Mouse (Mus musculus) MEL (cell line): ENCODE data around the gene Egfem1.

Source experiments
- EP300 ChIP-seq, 2 experiments: IDR thresholded peaks; 2 replicates each; pipeline ENCODE4 v1.6.1; 2011; ENCODE audit warnings: improper control_type of control experiment in 2 of 2, low read length in 2 of 2, low read depth in 1 of 2, mild to moderate bottlenecking in 1 of 2
- POLR2A ChIP-seq, 2 experiments: IDR thresholded peaks; 2 replicates each; pipeline ENCODE4 v1.6.1; 2011 to 2012; ENCODE audit warnings: low read length in 2 of 2, mild to moderate bottlenecking in 2 of 2, control low read depth in 1 of 2, improper control_type of control experiment in 1 of 2, low read depth in 1 of 2, moderate library complexity in 1 of 2; ENCODE audit not compliant: control insufficient read depth in 1 of 2, insufficient read depth in 1 of 2, poor library complexity in 1 of 2
- TCF12 ChIP-seq: IDR thresholded peaks from 2 replicates; pipeline ENCODE4 v1.6.1; 2014; ENCODE audit warnings: low read depth, mild to moderate bottlenecking, inconsistent platforms, low read length, improper control_type of control experiment, moderate library complexity

DNA sequence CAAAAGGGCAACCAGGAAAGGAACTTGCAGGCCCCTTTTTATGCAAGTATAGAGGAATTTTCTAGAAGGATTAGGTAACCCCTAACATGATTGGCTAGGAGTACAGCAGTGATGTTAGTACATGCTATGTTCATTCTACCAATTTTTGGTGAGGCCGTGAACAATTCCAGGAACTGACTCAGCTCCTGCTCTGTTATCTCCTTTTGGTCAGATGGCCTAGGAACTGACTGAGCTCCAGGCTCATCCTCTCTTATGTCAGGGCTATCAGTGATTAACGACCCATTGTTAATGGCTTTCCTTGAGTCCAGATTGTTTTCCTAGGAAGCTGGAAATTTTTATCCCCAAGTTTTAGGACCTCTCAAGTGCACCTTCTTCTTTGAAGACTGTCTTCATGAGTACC lies 457.4 kb downstream of the Egfem1 start:
- TF ChIP-seq TCF12, result no peak
- TF ChIP-seq POLR2A (IDR thresholded peaks at IDR 0.05; ENCODE audit: control insufficient read depth in 1 of 2, insufficient read depth in 1 of 2, low read depth in 1 of 2, low read length in 2 of 2, poor library complexity in 1 of 2), result no peak
- TF ChIP-seq EP300 (IDR thresholded peaks at IDR 0.05; ENCODE audit: low read depth in 1 of 2, low read length in 2 of 2), result no peak
